Mouse (Mus musculus) brain, adult 10 weeks (tissue): ENCODE measurements around the gene Ltv1. TPM values are rescaled to one million over a fixed set of nuclear protein-coding genes. Genes with fewer than 3 reads are reported as not detected.

Experiments
- polyA plus RNA-seq: library from polyadenylated mRNA; stranded (reverse); fragments of 350-450 nt; fragmentation: Illumina TruSeq; extraction: RNeasy Lipid Tissue Mini Kit (QIAGEN cat#74804); gene quantifications from one replicate; pipeline ENCODE4 v1.2.3, GENCODE M21; 2015; ENCODE audit warnings: low read depth, low replicate concordance

Gene Ltv1
- 21.4 TPM for polyA plus RNA-seq

DNA sequence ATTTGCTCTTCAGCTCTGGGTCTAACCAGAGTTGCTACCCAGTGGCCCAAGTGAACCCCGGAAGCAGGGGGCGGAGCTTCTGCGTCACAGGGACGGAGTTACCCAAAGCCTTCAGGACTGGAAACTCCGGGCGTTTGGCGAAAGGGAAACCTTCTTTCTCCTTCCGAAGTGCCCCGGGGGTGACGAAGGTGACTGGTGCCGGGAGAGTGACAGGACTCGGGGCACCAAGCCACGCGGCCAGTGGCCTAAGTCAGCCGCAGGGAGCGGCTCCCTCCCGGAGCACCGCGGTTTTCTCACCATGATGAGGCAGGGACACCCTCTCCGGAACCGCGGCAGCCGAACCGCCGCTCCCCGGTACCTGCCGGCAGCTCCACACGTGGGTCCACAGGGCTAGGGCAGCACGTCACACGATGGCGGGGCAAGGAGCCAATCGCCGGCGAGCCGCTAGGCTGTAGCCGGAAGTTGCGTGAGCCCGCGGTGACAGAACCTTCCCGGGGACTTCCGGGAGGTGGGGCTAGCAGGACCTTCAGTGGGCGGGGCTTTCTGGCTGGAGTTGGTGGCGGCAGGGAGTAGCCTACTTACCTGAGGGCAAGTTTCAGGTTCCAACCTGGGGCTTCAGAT lies at the start of gene Ltv1:
TSS of gene Ltv1 (minus strand) at position 438 of the 621 bp plus-strand sequence.

DNA sequence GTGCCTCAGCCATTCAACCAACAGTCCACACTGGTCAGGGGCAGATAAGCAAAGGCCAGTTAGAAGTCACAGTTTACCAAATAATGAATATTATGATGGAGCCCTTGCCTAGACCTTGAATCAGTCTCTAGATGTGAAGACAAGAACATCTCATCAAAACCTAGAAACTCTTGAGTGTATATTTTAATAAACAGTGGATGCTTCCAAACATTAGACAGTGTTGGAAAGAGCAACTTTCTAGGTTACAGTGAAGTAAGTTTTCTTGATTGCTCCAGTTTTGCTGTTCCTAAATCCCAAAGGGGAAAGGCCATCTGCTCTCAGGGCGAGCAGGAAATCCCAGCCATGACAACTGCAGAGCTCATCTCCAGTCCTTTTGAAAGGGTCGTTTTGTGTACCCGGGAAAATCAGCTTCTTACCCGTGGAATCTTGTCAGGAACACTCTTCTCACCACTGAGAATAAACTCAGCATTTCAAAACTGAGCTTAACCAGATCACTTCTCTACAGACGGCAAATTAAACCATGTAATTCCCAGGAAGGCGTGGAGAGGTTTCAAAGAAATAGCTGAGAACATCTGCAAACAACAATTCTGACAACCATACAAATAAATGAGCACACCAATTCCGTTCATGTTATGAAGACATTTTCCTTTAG lies 14.9 kb downstream of the Ltv1 start, which contains the start of gene Zc2hc1b:
TSS of gene Zc2hc1b (minus strand) at position 51 of the 652 bp plus-strand sequence.

Other genes starting within 250 kb of the Ltv1 start
- 0.13 TPM for gene Stx11, start 228.9 kb downstream of the Ltv1 start, polyA plus RNA-seq
- gene Sf3b5, start 187.8 kb downstream of the Ltv1 start, polyA plus RNA-seq, result 13.3 TPM
- 14.9 TPM for gene Plagl1, start 132.7 kb downstream of the Ltv1 start, polyA plus RNA-seq
- not detected for gene Zc2hc1b, start 15.1 kb downstream of the Ltv1 start, polyA plus RNA-seq